Mouse (Mus musculus) stomach, adult 2 months (tissue): ENCODE measurements around the gene Stk17b. TPM values are rescaled to one million over a fixed set of nuclear protein-coding genes. Genes with fewer than 3 reads are reported as not detected.

ENCODE experiments used
- polyA plus RNA-seq: library from polyadenylated mRNA; depleted of rRNA; stranded (reverse); fragments of >200 nt; gene quantifications from 2 replicates; pipeline ENCODE4 v1.2.3, GENCODE M21; 2012; rRNA removed

Gene Stk17b
- polyA plus RNA-seq, result 1.1 TPM in 2 replicates

DNA sequence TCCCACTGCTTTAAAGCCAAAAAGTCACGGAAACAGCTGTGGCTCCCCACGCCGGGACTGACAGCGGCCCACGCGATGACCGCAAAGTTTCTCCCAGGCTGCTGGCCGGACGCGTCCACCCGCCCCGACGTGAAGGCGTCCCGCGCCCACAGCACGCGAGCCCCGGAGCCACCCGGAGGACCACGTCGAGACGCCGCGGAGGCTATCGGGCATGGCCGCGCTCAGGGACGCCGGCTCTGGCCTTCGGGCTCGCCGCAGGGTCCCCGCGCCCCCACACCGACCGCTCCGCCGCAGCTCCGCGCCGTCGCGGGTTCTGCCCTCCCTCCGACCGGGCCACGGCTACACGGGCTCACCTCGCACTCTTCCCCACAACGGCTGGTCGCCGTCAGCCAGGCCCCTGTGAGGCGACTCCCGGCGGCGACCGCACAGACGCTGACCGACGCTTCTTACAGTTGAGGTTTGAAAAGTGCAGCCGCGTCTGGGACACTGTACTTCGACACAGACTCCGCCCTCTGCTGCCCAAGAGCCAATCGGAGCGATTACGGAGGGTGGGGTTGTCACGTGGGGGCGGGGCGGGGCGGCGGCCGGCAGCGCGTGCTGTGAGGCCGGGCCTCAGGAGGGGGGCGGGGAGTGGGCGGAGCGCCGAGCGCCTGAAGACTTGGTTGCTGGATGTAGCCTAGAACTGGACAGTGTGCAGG is at the start of gene Stk17b:
Stk17b (minus strand) TSS at position 504 of the 698 bp plus-strand sequence.

DNA sequence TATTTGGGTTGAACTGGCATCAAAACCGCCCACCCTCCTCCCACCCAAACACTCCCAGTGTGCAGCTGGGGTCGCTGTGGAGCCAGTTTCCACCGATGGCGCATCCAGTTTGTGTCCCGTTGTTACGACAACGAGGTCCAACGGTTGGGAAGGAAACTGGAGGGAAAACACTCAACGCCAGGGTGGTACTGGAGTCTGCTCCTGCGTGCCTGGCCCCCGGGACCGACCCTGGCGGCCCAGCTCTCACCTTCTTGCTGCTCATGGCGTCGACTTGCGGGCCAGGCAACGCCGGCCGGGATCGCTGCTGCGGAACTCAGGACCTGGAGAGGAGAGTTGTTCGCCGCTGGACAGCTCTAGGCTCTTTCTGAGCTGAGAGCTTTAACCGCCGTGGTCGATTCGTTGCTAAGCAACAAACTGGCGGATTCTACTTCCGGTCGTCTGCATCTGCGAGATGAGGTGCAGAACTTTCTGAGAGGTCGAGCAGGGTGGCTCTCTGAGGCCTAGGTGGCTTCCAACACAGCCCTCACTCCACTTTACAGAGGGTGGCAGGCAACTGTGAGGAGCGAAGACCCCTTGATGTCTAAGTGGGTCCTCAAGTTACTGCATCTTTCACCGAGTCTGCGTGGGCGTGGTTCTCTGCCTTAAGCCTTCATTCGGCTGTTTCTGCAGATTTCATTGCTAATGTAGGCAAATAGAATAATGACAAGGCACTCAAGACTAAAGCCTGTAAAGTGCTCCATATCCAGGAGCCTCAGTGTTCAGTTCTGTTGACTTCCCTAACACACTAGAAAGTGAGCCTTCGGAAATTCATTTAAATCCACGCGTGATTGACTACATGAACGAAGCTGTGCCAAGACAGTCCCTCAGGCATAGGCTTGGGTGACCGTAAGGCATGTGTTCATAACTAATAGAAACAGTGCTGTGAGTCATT is 78.3 kb downstream of the Stk17b start, which contains the start of gene Dnah7a:
Dnah7a (minus strand) TSS at position 354 of the 931 bp plus-strand sequence.

Other genes starting within 250 kb of the Stk17b start
- gene Dnah7a, start 78.4 kb downstream of the Stk17b start, polyA plus RNA-seq, result not detected in 2 replicates